Mouse (Mus musculus) hindbrain, embryonic 16.5 days (tissue): ENCODE data around the gene Miip. TPM values are rescaled to one million over a fixed set of nuclear protein-coding genes. Genes with fewer than 3 reads are reported as not detected.

Experiments used
- ATAC-seq: fragments of 200-750 bp; cut with Nextera tagmentation; 2 replicates; pipeline ENCODE4 v1.8.0; 2017; ENCODE audit warnings: moderate TSS enrichment, moderate library complexity
- H3K27ac ChIP-seq: fragments of 300-500 bp; sonication (generic); 2 replicates; pipeline ENCODE4 v1.5.1; 2014; ENCODE audit warnings: low read depth, mild to moderate bottlenecking, control low read depth, low read length, moderate library complexity
- H3K27me3 ChIP-seq: fragments of 300-500 bp; sonication (generic); replicated peaks from 2 replicates; pipeline ENCODE4 v1.6.1; 2014; ENCODE audit warnings: low read length; ENCODE audit not compliant: control insufficient read depth, insufficient read depth
- H3K36me3 ChIP-seq: fragments of 300-500 bp; sonication (generic); 2 replicates; pipeline ENCODE4 v1.6.1; 2014; ENCODE audit warnings: mild to moderate bottlenecking, low read length, moderate library complexity, mixed read lengths; ENCODE audit not compliant: control insufficient read depth, insufficient read depth
- H3K4me1 ChIP-seq: fragments of 300-500 bp; sonication (generic); 2 replicates; pipeline ENCODE4 v1.6.1; 2014; ENCODE audit warnings: low read depth, low read length; ENCODE audit not compliant: control insufficient read depth, insufficient read depth
- H3K4me2 ChIP-seq: fragments of 300-500 bp; sonication (generic); 2 replicates; pipeline ENCODE4 v1.6.1; 2014; ENCODE audit warnings: mild to moderate bottlenecking, low read length, control low read depth, moderate library complexity
- H3K4me3 ChIP-seq: fragments of 300-500 bp; sonication (generic); 2 replicates; pipeline ENCODE4 v1.5.1; 2014; ENCODE audit warnings: mild to moderate bottlenecking, low read length, control low read depth, moderate library complexity
- H3K9ac ChIP-seq: fragments of 300-500 bp; sonication (generic); 2 replicates; pipeline ENCODE4 v1.6.1; 2014; ENCODE audit warnings: low read depth, mild to moderate bottlenecking, control low read depth, low read length, moderate library complexity
- H3K9me3 ChIP-seq: fragments of 300-500 bp; sonication (generic); 2 replicates; pipeline ENCODE4 v1.6.1; 2014; ENCODE audit warnings: mild to moderate bottlenecking, low read length, moderate library complexity; ENCODE audit not compliant: control insufficient read depth
- WGBS: fragments of 180-500 bp; shearing (Covaris S2); extraction: QIAGEN DNeasy Blood & Tissue Kit; methylation state at CpG from one replicate; pipeline ENCODE4 v1.1.7; 2014; 5-methylcytosine and 5-hydroxymethylcytosine counted together
- polyA plus RNA-seq: library from polyadenylated mRNA; unstranded; fragments of >200 nt; fragmentation: Nextera tagmentation; extraction: Ambion mirVana; gene quantifications from 2 replicates; pipeline ENCODE4 v1.2.1, GENCODE M21; 2015

The Miip gene
- polyA plus RNA-seq, 1 experiment from 2014 or later, result 37.6 TPM

DNA sequence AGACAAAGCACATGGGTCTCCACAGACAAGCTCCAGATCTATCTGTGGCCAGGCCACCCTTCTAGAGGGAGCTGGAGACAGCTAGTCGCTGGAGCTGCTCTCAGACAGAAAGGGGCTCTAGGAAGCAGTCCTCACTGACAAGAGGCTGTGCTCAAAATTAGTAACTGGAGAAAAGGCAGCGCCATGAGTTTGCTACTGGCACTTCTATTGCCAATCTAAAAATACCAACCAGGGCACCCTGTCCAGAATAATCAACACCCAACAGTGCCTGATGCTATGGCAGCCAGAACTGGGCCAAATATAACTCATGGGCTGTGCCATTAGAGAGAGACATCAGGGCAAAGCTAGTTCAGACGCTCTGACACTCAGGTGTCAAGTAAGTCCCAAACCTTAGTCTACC, 28.7 kb upstream of the Miip start:
- H3K36me3 ChIP-seq, result peaks cover 29% of the 10 kb centered on the region
- H3K9ac ChIP-seq, result no peak overlapping the region
- H3K27ac ChIP-seq, result no peak overlapping the region
- no peak overlapping the region for H3K4me2 ChIP-seq
- no peak for ATAC-seq
- H3K4me1 ChIP-seq, result no peaks in the 10 kb centered on the region; the same call in 1 of the 2 replicates
- H3K9me3 ChIP-seq, result no peaks in the 10 kb centered on the region
- no peaks in the 10 kb centered on the region for H3K27me3 ChIP-seq
- WGBS, result 92% methylated on average over 3 of the region's 3 CpGs
- no peak overlapping the region for H3K4me3 ChIP-seq

DNA sequence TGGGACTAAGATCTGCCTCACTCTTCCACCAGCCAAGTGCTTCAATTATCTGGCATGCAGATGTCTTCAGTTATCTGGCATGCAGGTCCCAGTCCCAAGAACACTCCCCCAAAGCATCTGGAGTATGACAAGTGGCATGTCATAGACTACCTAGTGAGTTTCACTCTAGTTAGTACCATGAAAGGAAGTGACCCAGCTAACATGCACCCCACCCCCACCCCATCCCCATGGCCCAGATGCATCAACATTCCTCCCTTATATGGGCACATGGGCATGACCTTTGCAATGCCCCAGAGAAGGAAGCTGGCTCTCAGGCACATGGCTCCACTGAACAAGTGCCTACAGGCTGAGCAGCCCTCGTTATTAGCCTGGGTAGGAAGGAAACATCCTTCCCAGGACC, 27.8 kb upstream of the Miip start:
- H3K4me3 ChIP-seq, result no peak overlapping the region
- H3K27me3 ChIP-seq, result no peaks in the 10 kb centered on the region
- H3K4me2 ChIP-seq, result no peak overlapping the region
- WGBS, result 69% methylated on average over 1 of the region's 1 CpGs
- 0 out of 2 replicates have a peak, but pooled peaks have one; percentile 2 for ATAC-seq
- peaks cover 29% of the 10 kb centered on the region for H3K36me3 ChIP-seq
- H3K27ac ChIP-seq, result no peak overlapping the region
- H3K9ac ChIP-seq, result no peak overlapping the region
- H3K4me1 ChIP-seq, result no peaks in the 10 kb centered on the region; the same call in 1 of the 2 replicates
- H3K9me3 ChIP-seq, result no peaks in the 10 kb centered on the region

DNA sequence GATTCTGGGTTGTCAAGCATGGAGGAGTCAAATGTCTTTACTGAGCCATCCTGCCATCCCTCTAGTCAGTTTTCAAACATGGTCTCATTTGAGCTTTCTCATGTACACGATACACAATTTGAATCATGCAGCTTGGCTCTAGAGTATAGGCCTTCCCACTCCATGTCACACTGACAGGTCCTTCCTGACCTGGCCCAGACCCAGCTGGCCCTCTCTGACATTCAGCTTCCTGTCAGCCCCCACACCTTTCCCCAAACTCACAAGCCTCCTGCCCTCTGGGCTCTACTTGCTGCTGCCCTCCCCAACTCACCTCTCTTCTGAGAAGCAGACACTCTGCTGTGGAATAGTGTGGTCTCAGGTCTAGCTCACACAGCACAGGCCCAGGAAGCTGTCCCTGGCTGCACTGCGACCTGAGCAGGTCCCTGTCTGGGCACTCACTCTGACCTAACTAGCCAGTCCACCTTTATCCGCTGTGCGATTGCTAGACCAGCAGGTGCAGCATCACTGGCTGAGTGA, 27.3 kb upstream of the Miip start:
- Histone ChIP-seq H3K9me3 (no peaks in the 10 kb centered on the region), H3K27ac (no peak overlapping the region), H3K4me1 (no peaks in the 10 kb centered on the region; the same call in 1 of the 2 replicates), H3K4me2 (no peak overlapping the region), H3K36me3 (peaks cover 29% of the 10 kb centered on the region), H3K27me3 (no peaks in the 10 kb centered on the region), H3K9ac (no peak overlapping the region), H3K4me3 (no peak overlapping the region)
- ATAC-seq, result 0 out of 2 replicates have a peak, but pooled peaks have one; percentile 32
- 88% methylated on average over 4 of the region's 4 CpGs for WGBS

- H3K4me2 ChIP-seq, result no peak overlapping the region
- ATAC-seq, result no peak
- no peak overlapping the region for H3K4me3 ChIP-seq
- no peaks in the 10 kb centered on the region for H3K27me3 ChIP-seq
- H3K4me1 ChIP-seq, result no peaks in the 10 kb centered on the region
- no peak overlapping the region for H3K27ac ChIP-seq
- H3K9me3 ChIP-seq, result no peaks in the 10 kb centered on the region
- 95% methylated on average over 6 of the region's 6 CpGs for WGBS
- peaks cover 44% of the 10 kb centered on the region for H3K36me3 ChIP-seq
- no peak overlapping the region for H3K9ac ChIP-seq
Measured at GRCm38 (mm10) chr4:147890341-147890740, 21.7 kb upstream of the Miip start.

DNA sequence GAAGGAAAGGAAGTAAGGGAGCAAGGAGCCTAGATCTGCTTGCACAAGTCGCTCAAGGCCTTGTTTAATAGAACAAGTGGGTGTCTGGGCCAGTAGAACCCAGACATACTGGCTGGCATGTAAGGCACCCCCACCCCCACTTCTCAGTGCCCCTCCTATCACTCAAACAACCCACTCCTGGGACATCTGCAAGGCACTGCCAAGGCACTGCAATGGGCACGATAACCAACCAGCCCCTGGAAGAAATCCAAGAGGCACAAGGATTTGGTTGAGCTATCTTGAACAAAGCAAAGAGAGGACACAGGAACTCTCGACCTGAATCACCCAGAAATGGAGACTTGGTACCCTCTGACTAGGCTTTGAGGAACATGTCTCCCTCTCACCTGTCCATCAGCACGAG, 19.6 kb upstream of the Miip start:
- WGBS, result 81% methylated on average over 4 of the region's 4 CpGs
- H3K36me3 ChIP-seq, result peaks cover 58% of the 10 kb centered on the region
- no peaks in the 10 kb centered on the region for H3K4me1 ChIP-seq
- no peak overlapping the region for H3K4me3 ChIP-seq
- H3K27ac ChIP-seq, result no peak overlapping the region
- no peak overlapping the region for H3K9ac ChIP-seq
- H3K27me3 ChIP-seq, result no peaks in the 10 kb centered on the region
- no peaks in the 10 kb centered on the region for H3K9me3 ChIP-seq
- no peak overlapping the region for H3K4me2 ChIP-seq
- no peak for ATAC-seq

GRCm38 (mm10) chr4:147887277-147887676, 18.7 kb upstream of the Miip start:
- peaks cover 67% of the 10 kb centered on the region for H3K36me3 ChIP-seq
- no peak overlapping the region for H3K27ac ChIP-seq
- 92% methylated on average over 7 of the region's 7 CpGs for WGBS
- no peaks in the 10 kb centered on the region for H3K4me1 ChIP-seq
- H3K9me3 ChIP-seq, result no peaks in the 10 kb centered on the region
- H3K27me3 ChIP-seq, result no peaks in the 10 kb centered on the region
- no peak for ATAC-seq
- H3K4me3 ChIP-seq, result no peak overlapping the region
- H3K9ac ChIP-seq, result no peak overlapping the region
- H3K4me2 ChIP-seq, result no peak overlapping the region

- Histone ChIP-seq H3K4me1 (no peaks in the 10 kb centered on the region), H3K36me3 (peaks cover 79% of the 10 kb centered on the region), H3K4me2 (no peak overlapping the region), H3K9me3 (no peaks in the 10 kb centered on the region), H3K4me3 (no peak overlapping the region), H3K27ac (no peak overlapping the region), H3K27me3 (no peaks in the 10 kb centered on the region), H3K9ac (no peak overlapping the region)
- WGBS, result 95% methylated on average over 12 of the region's 12 CpGs
- no peak for ATAC-seq
Measured at GRCm38 (mm10) chr4:147886158-147886557, 17.5 kb upstream of the Miip start.

GRCm38 (mm10) chr4:147884138-147884537, 15.5 kb upstream of the Miip start:
- no peak overlapping the region for H3K27ac ChIP-seq
- WGBS, result 97% methylated on average over 3 of the region's 3 CpGs
- no peak for ATAC-seq
- peaks cover 81% of the 10 kb centered on the region for H3K36me3 ChIP-seq
- no peaks in the 10 kb centered on the region for H3K27me3 ChIP-seq
- no peaks in the 10 kb centered on the region for H3K9me3 ChIP-seq
- no peak overlapping the region for H3K4me3 ChIP-seq
- no peaks in the 10 kb centered on the region for H3K4me1 ChIP-seq
- H3K4me2 ChIP-seq, result no peak overlapping the region
- H3K9ac ChIP-seq, result no peak overlapping the region

GRCm38 (mm10) chr4:147883041-147883440, 14.4 kb upstream of the Miip start:
- 70% methylated on average over 6 of the region's 6 CpGs for WGBS
- H3K4me2 ChIP-seq, result no peak overlapping the region
- no peak overlapping the region for H3K9ac ChIP-seq
- H3K4me1 ChIP-seq, result no peaks in the 10 kb centered on the region
- H3K27me3 ChIP-seq, result no peaks in the 10 kb centered on the region
- no peak overlapping the region for H3K27ac ChIP-seq
- no peak overlapping the region for H3K4me3 ChIP-seq
- no peak for ATAC-seq
- peaks cover 83% of the 10 kb centered on the region for H3K36me3 ChIP-seq
- H3K9me3 ChIP-seq, result no peaks in the 10 kb centered on the region

DNA sequence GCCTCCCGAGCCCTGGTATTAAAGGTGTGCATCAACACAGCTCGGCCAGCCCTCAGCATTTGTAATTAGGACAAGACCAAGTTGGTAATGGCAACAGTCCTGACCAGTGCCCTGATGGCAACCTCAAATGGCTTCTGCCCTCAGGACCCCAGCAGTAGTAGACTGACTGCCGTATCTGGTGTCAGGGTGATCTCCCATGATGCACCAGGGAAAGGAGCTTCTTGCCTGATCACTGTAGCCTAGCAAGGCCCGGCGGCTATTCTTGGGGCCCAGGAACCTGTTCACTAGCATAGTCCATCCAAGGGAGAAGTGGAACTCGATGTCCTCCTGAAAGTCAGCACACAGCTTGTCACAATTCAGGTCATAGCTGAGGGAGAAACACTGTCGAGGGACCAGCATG, 13.2 kb upstream of the Miip start:
- Histone ChIP-seq H3K9ac (no peak overlapping the region), H3K4me3 (no peak overlapping the region), H3K4me1 (no peaks in the 10 kb centered on the region), H3K9me3 (no peaks in the 10 kb centered on the region), H3K4me2 (no peak overlapping the region), H3K27ac (no peak overlapping the region), H3K27me3 (no peaks in the 10 kb centered on the region), H3K36me3 (peaks cover 82% of the 10 kb centered on the region)
- no peak for ATAC-seq
- 93% methylated on average over 7 of the region's 7 CpGs for WGBS
